Mouse (Mus musculus): ENCODE results near the gene Usp30.

GRCm38 (mm10) chr5:114085501-114085900 lies 20.2 kb downstream of the Usp30 start:
- no peak for TF ChIP-seq CTCF (IDR thresholded peaks at IDR 0.05; ENCODE audit: insufficient read depth, low read depth, low read length)
- no peak for TF ChIP-seq POLR2A (IDR thresholded peaks at IDR 0.05; ENCODE audit: insufficient read depth, low read depth, low read length)
